Mouse (Mus musculus): ENCODE results near the gene Cyfip2.

The Cyfip2 gene

DNA sequence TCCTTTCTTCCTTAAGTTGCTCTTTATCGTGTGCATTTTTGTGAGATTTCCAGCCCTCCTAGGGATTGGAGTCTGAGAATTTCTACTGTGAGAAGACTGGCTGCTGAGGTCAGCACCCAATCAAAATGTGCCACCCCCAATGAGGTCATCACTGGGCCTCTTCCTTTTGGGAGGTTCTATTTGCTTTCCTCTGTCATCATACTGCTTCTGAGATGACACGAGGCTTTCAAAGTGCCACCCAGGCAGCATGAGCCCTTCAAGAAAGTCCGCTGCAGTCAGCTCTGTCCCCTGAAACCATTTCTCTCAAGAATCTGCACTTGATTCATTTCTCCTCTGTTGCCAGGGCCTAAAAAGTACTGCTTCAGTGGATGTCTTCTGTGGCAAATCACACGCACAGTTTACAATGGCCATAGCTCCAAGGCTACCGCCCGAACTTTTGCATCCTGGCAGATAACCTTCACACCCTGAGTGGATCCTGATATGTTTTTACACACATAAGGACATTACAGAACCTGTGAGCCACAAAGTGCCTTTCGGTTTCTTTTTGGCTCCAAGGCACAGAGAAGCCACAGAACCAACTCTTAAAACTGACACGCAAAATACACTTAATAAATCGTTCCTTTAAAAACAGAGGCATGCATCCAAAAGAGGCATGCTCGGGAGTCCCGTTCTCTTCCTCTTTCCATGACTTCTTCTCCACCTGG is 4.2 kb downstream of the Cyfip2 start:
- DNase-seq (ENCODE audit: low read depth, low spot score): peak; percentile 85

- peak; percentile 77 for DNase-seq (ENCODE audit: low read depth, low spot score)
Observed at GRCm38 (mm10) chr11:46307768-46308167, 4.9 kb downstream of the Cyfip2 start.

- DNase-seq (ENCODE audit: low read depth, low spot score): peak; percentile 56
Observed at GRCm38 (mm10) chr11:46306776-46307175, 5.9 kb downstream of the Cyfip2 start.

DNA sequence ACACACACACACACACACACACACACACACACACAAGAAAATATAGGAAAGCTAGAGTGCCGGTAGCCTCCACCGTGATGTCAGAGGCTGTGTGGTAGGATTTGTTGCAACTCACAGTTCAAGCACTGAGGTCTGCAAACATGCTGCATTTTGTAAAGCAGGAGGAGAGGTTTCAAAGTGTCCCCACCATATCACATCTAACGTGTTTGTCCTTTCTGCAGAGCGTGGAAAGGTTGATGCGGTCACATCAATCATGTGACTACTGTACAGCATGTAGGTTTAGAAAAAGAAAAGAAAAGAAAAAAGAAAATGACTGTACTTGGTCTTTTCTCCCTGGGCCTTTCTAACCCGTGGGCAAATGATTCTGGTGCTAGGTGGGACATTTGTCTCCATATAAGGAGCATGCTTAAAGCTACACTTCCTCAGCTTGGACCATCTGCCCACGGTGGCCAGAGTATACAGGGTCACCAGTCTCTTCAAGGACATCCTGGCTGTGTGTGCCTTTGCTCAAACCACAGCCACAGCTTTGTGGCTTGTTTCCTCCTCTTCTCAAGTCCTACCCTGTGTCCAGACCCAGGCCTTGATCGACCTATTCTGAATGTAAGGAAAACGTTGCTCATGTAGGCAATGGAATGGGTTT is 6.7 kb downstream of the Cyfip2 start:
- DNase-seq (ENCODE audit: low read depth, low spot score): peak; percentile 44

GRCm38 (mm10) chr11:46304864-46305710 is 7.6 kb downstream of the Cyfip2 start:
- DNase-seq (ENCODE audit: low read depth, low spot score): peak; percentile 65

GRCm38 (mm10) chr11:46304093-46304492 is 8.6 kb downstream of the Cyfip2 start:
- DNase-seq (ENCODE audit: low read depth, low spot score): peak; percentile 49

DNA sequence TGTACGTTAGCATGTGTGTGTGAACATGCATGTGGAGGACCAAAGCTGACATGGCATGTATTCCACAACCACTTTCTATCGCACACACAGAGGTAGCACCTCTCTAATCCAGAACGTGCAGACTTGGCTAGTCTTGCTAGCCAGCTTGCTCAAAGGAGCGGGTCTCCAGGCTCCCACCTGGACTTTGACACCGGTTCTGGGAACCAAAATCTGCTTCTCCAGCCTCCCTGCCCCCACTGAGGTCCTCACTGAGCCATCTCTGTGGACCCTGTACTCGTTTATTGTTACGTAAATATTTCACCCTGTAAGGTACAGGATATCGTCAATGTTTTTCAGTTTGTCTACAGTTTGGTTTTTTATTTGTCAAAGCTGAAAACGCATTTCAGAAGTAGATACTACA is 10.2 kb downstream of the Cyfip2 start:
- DNase-seq (ENCODE audit: low read depth, low spot score): no peak

- no peak for DNase-seq (ENCODE audit: low read depth, low spot score)
Observed at GRCm38 (mm10) chr11:46301579-46302248, 10.9 kb downstream of the Cyfip2 start.

GRCm38 (mm10) chr11:46299901-46300300 is 12.8 kb downstream of the Cyfip2 start:
- DNase-seq (ENCODE audit: low read depth, low spot score): no peak

DNA sequence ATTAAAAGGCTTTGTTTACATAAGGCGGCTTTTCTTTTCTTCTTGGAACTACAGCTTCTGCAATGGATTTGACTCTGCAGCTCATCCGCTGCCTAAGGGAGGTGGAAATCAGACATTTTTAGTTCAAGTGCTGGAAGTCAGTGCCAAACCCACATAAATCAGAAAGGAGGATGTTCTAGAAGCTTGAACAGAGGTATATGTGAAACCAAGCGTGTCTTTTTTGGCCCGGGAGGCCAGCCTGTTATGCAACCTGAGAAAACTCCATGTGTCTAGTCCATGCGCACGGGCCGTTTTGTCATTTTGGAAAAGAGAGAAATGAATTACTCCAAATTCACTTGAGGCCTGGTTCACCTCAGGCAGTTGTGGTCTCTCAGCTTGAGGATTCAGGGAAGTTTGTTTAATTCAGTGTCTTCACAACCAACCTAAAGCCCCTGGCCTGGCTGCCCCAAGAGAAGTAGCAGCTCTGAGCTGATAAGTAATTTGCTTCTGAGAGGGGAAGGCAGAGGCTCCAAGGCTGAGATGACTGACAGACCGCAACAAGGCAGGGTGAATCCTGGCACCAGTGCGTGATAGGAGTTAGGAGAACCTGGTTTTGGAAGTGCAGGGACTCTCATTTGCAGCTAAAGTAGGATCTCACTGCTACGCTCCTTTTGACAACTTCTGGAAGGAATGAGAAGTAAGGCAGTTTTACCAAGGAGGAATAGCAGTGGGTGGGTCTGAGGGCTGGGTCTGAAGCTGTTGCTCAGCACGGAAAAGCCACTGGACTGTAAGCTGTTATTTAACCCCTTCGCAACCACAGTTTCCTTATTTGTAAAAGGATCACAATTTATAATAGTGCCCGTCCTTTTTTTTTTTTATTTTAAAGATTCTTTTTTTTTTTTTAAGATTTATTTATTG is 13.5 kb downstream of the Cyfip2 start:
- peak; percentile 23 for DNase-seq (ENCODE audit: low read depth, low spot score)

DNA sequence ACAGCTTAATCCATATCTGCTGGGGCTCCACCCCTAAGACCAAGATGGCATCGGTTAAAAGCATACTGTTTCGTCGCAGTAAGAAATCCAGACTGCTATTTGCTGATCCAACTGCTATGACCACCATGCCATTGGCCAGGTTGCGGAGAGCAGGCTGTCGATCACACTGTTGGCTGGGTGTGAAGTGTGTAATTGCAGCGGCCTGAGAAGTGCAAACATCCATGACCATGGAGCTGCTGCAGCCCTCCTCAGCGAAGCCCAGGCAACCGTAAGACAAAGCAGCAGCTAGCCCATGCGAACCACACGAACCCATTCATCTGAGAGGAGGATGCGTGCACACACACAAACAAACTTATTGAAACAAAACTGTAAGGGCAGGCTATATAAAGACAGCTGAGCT is 18.3 kb downstream of the Cyfip2 start:
- no peak for DNase-seq (ENCODE audit: low read depth, low spot score)

DNA sequence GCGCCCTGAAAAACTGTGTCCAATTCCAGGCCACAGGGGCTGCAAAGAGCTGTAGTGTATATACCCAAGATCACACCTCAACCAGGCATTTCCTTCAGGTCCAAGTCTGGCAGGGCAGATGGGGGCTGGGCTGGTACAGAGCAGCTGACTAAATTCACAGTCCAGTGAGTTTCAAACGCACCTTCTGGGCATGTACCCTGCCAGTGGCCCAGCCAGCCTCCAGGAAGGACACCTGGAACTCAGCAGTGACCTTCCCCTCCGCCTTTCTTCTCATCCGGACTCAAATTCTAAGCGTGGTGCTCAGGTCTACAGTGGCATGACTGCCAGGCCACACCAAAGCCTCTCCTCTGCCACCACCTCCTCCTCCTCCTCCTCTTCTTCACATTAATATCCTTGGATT is 19.2 kb downstream of the Cyfip2 start:
- no peak for DNase-seq (ENCODE audit: low read depth, low spot score)

- DNase-seq (ENCODE audit: low read depth, low spot score): no peak
Observed at GRCm38 (mm10) chr11:46290988-46291405, 21.7 kb downstream of the Cyfip2 start.

DNA sequence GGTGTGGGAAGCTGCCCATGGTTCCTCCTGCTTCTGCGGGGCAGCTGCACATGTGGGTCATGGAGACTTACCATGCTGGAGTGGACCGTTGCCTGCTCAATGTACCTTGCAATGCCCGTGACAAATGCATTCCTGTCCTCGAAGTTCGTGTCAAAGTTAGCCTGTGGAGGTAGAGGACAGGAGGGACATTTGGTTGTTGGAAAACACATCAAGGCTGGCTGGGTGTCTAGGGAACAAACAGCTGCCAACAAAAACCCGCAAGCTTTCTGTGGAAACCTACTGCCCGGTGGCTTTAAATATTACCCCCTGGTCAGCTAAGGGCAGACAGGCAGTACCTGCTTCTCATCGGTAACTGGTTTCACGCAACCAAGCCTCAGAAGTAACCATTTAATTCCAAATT is 23.1 kb downstream of the Cyfip2 start:
- DNase-seq (ENCODE audit: low read depth, low spot score): no peak

DNA sequence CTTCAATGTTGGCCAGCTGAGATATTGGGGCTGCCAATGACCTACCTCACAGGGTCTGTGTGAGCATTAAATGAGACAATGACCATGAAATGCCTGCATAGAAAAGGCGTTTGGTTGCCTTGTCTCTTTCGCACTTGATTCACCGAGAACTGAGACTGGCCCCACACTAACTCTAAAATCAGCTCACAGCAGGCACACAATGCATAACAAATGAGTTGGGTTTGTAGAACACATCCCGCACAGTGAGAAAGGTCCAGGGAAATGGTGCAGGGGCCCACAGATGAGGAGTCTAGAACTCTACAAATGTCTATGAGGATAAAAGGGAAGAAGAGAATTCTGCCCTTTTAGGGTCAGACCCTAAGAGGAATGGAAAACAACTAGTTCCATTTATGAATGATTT is 23.6 kb downstream of the Cyfip2 start:
- no peak for DNase-seq (ENCODE audit: low read depth, low spot score)

DNA sequence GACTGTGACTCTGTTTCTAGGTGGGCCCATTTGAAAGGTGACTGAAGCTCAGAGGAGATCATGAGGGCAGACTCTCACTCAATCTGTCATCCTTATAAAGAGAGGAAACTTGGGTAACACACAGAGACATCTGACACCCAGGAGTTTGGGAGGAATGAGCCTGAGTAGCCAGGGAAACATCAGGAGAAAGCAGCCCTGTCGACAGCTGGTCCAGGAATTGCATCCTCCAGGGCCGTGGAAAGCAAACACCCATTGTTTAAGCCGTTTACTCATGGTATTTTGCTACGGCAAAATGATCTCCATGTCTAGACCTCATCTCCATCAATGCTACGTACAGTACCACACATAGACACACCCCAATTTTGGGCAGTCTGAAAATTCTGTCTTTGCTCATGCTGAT is 24.6 kb downstream of the Cyfip2 start:
- DNase-seq (ENCODE audit: low read depth, low spot score): no peak

GRCm38 (mm10) chr11:46286803-46287202 is 25.9 kb downstream of the Cyfip2 start:
- no peak for DNase-seq (ENCODE audit: low read depth, low spot score)

DNA sequence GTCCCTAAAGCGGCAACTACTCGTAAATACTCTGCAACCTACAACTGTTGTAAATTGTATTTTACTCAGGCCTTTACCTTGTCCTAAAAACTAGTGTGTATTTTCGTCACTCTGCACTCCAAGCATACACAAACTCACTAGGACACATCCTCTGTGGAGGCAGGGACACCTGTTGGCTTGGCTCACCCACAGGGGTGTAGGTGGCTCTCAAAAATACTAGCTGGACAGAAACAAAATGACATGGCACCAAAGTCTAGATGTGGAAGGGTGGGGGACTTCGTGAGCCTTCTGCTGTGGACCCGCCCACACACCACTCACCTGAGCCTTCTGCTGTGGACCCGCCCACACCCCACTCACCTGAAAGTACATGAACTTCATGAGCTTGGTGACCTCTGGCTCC is 28.9 kb downstream of the Cyfip2 start:
- DNase-seq (ENCODE audit: low read depth, low spot score): no peak

DNA sequence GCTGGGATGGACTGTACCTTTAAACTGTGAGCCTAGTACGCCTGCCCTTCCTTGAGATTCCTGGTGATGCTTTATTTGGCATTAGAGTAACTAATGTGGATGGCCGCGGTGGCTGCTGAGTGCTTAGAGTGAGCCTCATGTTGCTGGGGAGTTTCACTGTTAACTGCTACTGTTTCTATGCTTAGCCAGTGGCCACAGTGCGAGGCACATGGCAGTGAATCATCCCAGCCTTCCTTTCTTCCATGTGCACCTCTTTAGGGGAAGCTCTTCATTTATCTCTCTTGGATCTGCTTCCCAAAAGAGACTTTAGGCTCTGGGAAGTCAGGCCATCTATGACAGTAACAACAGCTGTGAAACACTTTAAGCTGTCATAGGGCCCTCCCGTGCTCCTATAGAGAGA is 30.0 kb downstream of the Cyfip2 start:
- DNase-seq (ENCODE audit: low read depth, low spot score): no peak

DNA sequence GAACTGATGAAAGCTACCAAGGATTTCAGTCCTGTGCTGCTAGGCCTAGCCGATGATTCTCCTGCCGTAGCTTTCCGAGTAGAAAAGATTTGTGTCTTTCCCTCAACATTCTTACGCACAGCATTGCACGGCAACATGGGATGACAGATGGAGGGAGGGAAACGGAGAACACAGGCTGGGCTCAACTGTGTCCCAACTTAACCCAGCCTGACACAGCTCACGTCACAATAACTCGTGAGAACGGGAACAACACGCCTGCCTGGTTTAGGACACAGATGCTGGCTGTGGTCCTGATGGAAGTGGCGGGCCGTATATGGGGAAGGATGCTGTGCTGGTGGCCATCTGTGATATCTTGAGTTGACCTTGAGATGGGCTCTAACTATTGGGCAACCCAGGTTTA is 34.0 kb downstream of the Cyfip2 start:
- no peak for DNase-seq (ENCODE audit: low read depth, low spot score)

DNA sequence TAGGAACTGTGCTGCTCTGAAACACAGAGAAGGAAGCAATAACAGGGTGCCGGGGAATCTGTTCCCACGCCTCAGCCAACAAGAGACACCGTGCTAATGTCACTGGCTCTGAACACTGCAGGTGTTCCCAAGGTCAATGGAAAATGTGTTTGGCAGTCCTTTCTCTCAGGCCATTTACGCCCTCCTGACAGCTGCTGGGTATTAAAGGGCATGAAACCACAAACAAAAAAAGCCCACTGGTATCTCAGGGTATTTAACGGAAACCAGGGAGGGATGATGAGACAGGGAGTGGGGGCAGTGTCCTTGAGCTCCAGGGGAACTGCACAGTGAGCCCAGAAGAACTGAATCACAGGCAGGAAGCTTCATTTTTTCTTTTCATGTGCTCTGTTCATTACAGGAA is 34.5 kb downstream of the Cyfip2 start:
- no peak for DNase-seq (ENCODE audit: low read depth, low spot score)
